Mouse (Mus musculus) liver, embryonic 12.5 days (tissue): ENCODE data around the gene Hist1h1d. TPM values are rescaled to one million over a fixed set of nuclear protein-coding genes. Genes with fewer than 3 reads are reported as not detected.

Experiments
- ATAC-seq: fragments of 200-750 bp; cut with Nextera tagmentation; 2 replicates; pipeline ENCODE4 v1.8.0; 2017; ENCODE audit warnings: moderate number of reproducible peaks, mild to moderate bottlenecking, moderate library complexity
- H3K27ac ChIP-seq: fragments of 300-500 bp; sonication (generic); 2 replicates; pipeline ENCODE4 v1.5.1; 2016; ENCODE audit warnings: mild to moderate bottlenecking
- H3K27me3 ChIP-seq: fragments of 300-500 bp; sonication (generic); replicated peaks from 2 replicates; pipeline ENCODE4 v1.6.1; 2016; ENCODE audit warnings: mild to moderate bottlenecking, moderate library complexity
- H3K36me3 ChIP-seq: fragments of 300-500 bp; sonication (generic); 2 replicates; pipeline ENCODE4 v1.6.1; 2016; ENCODE audit warnings: mild to moderate bottlenecking, moderate library complexity
- H3K4me1 ChIP-seq: fragments of 300-500 bp; sonication (generic); 2 replicates; pipeline ENCODE4 v1.6.1; 2016
- H3K4me2 ChIP-seq: fragments of 300-500 bp; sonication (generic); 2 replicates; pipeline ENCODE4 v1.6.1; 2016; ENCODE audit warnings: mild to moderate bottlenecking, moderate library complexity
- H3K4me3 ChIP-seq: fragments of 300-500 bp; sonication (generic); 2 replicates; pipeline ENCODE4 v1.5.1; 2016; ENCODE audit warnings: mild to moderate bottlenecking, moderate library complexity
- H3K9ac ChIP-seq: fragments of 300-500 bp; sonication (generic); 2 replicates; pipeline ENCODE4 v1.6.1; 2016; ENCODE audit warnings: mild to moderate bottlenecking, moderate library complexity
- H3K9me3 ChIP-seq: fragments of 300-500 bp; sonication (generic); replicated peaks from 2 replicates; pipeline ENCODE4 v1.6.1; 2016; ENCODE audit warnings: mild to moderate bottlenecking, moderate library complexity
- WGBS: fragments of 180-500 bp; shearing (Covaris S2); methylation state at CpG from one replicate; pipeline ENCODE4 v1.1.7; 2016; ENCODE audit not compliant: insufficient replicate concordance; 5-methylcytosine and 5-hydroxymethylcytosine counted together
- polyA plus RNA-seq: library from polyadenylated mRNA; unstranded; fragments of >200 nt; fragmentation: Nextera tagmentation; extraction: Ambion mirVana; gene quantifications from 2 replicates; pipeline ENCODE4 v1.2.1, GENCODE M21; 2016

The Hist1h1d gene
- polyA plus RNA-seq, 1 experiment from 2014 or later, result 0.93 TPM

GRCm38 (mm10) chr13:23517603-23518294 is 35.3 kb upstream of the Hist1h1d start:
- Histone ChIP-seq H3K9ac (peak overlapping the region; percentile 70), H3K4me2 (peak overlapping the region; percentile 93), H3K4me1 (peaks cover 42% of the 10 kb centered on the region), H3K27ac (peak overlapping the region; percentile 84), H3K36me3 (no peaks in the 10 kb centered on the region), H3K9me3 (no peaks in the 10 kb centered on the region), H3K4me3 (peak overlapping the region; percentile 65), H3K27me3 (no peaks in the 10 kb centered on the region)
- ATAC-seq, result peak; percentile 81
- WGBS, result under 1% methylated on average over 27 of the region's 27 CpGs

GRCm38 (mm10) chr13:23518295-23518603 is 34.8 kb upstream of the Hist1h1d start:
- H3K27ac ChIP-seq, result peak overlapping the region; percentile 84

GRCm38 (mm10) chr13:23518885-23519284 is 34.2 kb upstream of the Hist1h1d start:
- peak; percentile 61 for ATAC-seq
- no peaks in the 10 kb centered on the region for H3K27me3 ChIP-seq
- peak overlapping the region; percentile 65 for H3K4me3 ChIP-seq
- peak overlapping the region; percentile 56; the same call in 1 of the 2 replicates for H3K9ac ChIP-seq
- peaks cover 43% of the 10 kb centered on the region for H3K4me1 ChIP-seq
- peak overlapping the region; percentile 93 for H3K4me2 ChIP-seq
- H3K36me3 ChIP-seq, result no peaks in the 10 kb centered on the region
- peak overlapping the region; percentile 82 for H3K27ac ChIP-seq
- no peaks in the 10 kb centered on the region for H3K9me3 ChIP-seq
- 0% methylated on average over 6 of the region's 6 CpGs for WGBS

More at GRCm38 (mm10) chr13:23518295-23518603, 34.8 kb upstream of the Hist1h1d start:
- peak overlapping the region; percentile 93 for H3K4me2 ChIP-seq
- under 1% methylated on average over 6 of the region's 6 CpGs for WGBS
- H3K36me3 ChIP-seq, result no peaks in the 10 kb centered on the region
- no peaks in the 10 kb centered on the region for H3K27me3 ChIP-seq
- no peak for ATAC-seq
- H3K4me3 ChIP-seq, result peak overlapping the region; percentile 65
- peak overlapping the region; percentile 70 for H3K9ac ChIP-seq
- H3K4me1 ChIP-seq, result peaks cover 42% of the 10 kb centered on the region
- no peaks in the 10 kb centered on the region for H3K9me3 ChIP-seq

GRCm38 (mm10) chr13:23519416-23519815 is 33.6 kb upstream of the Hist1h1d start:
- Histone ChIP-seq H3K27ac (peak overlapping the region; percentile 82), H3K9ac (peak overlapping the region; percentile 35; the same call in 1 of the 2 replicates), H3K4me3 (peak overlapping the region; percentile 65), H3K9me3 (no peaks in the 10 kb centered on the region), H3K27me3 (no peaks in the 10 kb centered on the region), H3K36me3 (no peaks in the 10 kb centered on the region), H3K4me1 (peaks cover 46% of the 10 kb centered on the region), H3K4me2 (peak overlapping the region; percentile 93)
- ATAC-seq, result peak; percentile 42
- WGBS, result under 1% methylated on average over 10 of the region's 10 CpGs

- 0 out of 2 replicates have a peak overlapping the region, but pooled peaks have one; percentile 8 for H3K27ac ChIP-seq
- H3K9ac ChIP-seq, result no peak overlapping the region
- peaks cover 59% of the 10 kb centered on the region for H3K4me1 ChIP-seq
- no peaks in the 10 kb centered on the region for H3K36me3 ChIP-seq
- 1% methylated on average over 14 of the region's 14 CpGs for WGBS
- peak; percentile 57 for ATAC-seq
- H3K27me3 ChIP-seq, result no peaks in the 10 kb centered on the region
- peak overlapping the region; percentile 38 for H3K4me3 ChIP-seq
- H3K4me2 ChIP-seq, result peak overlapping the region; percentile 93
- H3K9me3 ChIP-seq, result no peaks in the 10 kb centered on the region
Observed at GRCm38 (mm10) chr13:23521703-23522102, 31.4 kb upstream of the Hist1h1d start.

GRCm38 (mm10) chr13:23523976-23524375 is 29.1 kb upstream of the Hist1h1d start:
- Histone ChIP-seq H3K4me1 (peaks cover 63% of the 10 kb centered on the region), H3K9me3 (no peaks in the 10 kb centered on the region), H3K36me3 (no peaks in the 10 kb centered on the region), H3K27me3 (no peaks in the 10 kb centered on the region), H3K27ac (no peak overlapping the region), H3K4me2 (no peak overlapping the region), H3K9ac (no peak overlapping the region), H3K4me3 (no peak overlapping the region)
- no peak for ATAC-seq
- 29% methylated on average over 5 of the region's 5 CpGs for WGBS

- no peaks in the 10 kb centered on the region for H3K27me3 ChIP-seq
- peak; percentile 30; the same call in 1 of the 2 replicates for ATAC-seq
- H3K4me2 ChIP-seq, result peak overlapping the region; percentile 73
- 0 out of 2 replicates have a peak overlapping the region, but pooled peaks have one; percentile 6 for H3K27ac ChIP-seq
- peaks cover 63% of the 10 kb centered on the region for H3K4me1 ChIP-seq
- H3K9me3 ChIP-seq, result no peaks in the 10 kb centered on the region
- H3K36me3 ChIP-seq, result no peaks in the 10 kb centered on the region
- WGBS, result 7% methylated on average over 5 of the region's 5 CpGs
- H3K9ac ChIP-seq, result no peak overlapping the region
- no peak overlapping the region for H3K4me3 ChIP-seq
Observed at GRCm38 (mm10) chr13:23524654-23525053, 28.4 kb upstream of the Hist1h1d start.

- no peaks in the 10 kb centered on the region for H3K36me3 ChIP-seq
- H3K4me1 ChIP-seq, result peaks cover 54% of the 10 kb centered on the region
- peak overlapping the region; percentile 73 for H3K4me2 ChIP-seq
- ATAC-seq, result no peak
- H3K9ac ChIP-seq, result peak overlapping the region; percentile 67
- no peaks in the 10 kb centered on the region for H3K27me3 ChIP-seq
- 1% methylated on average over 10 of the region's 10 CpGs for WGBS
- H3K27ac ChIP-seq, result peak overlapping the region; percentile 23; the same call in 1 of the 2 replicates
- no peaks in the 10 kb centered on the region for H3K9me3 ChIP-seq
- peak overlapping the region; percentile 57 for H3K4me3 ChIP-seq
Observed at GRCm38 (mm10) chr13:23525901-23526300, 27.2 kb upstream of the Hist1h1d start.

GRCm38 (mm10) chr13:23526312-23526711 is 26.8 kb upstream of the Hist1h1d start:
- H3K27ac ChIP-seq, result peak overlapping the region; percentile 64; the same call in 1 of the 2 replicates
- H3K4me2 ChIP-seq, result peak overlapping the region; percentile 73
- peak overlapping the region; percentile 67 for H3K9ac ChIP-seq
- H3K4me1 ChIP-seq, result peaks cover 50% of the 10 kb centered on the region
- H3K4me3 ChIP-seq, result peak overlapping the region; percentile 57
- no peaks in the 10 kb centered on the region for H3K27me3 ChIP-seq
- no peak for ATAC-seq
- H3K9me3 ChIP-seq, result no peaks in the 10 kb centered on the region
- no peaks in the 10 kb centered on the region for H3K36me3 ChIP-seq
- 0% methylated on average over 17 of the region's 17 CpGs for WGBS

GRCm38 (mm10) chr13:23529005-23529404 is 24.1 kb upstream of the Hist1h1d start:
- Histone ChIP-seq H3K4me3 (no peak overlapping the region), H3K9me3 (no peaks in the 10 kb centered on the region), H3K27ac (no peak overlapping the region), H3K4me1 (peaks cover 54% of the 10 kb centered on the region), H3K4me2 (0 out of 2 replicates have a peak overlapping the region, but pooled peaks have one; percentile 26), H3K9ac (no peak overlapping the region; the same call in 1 of the 2 replicates), H3K36me3 (no peaks in the 10 kb centered on the region), H3K27me3 (no peaks in the 10 kb centered on the region)
- 79% methylated on average over 5 of the region's 5 CpGs for WGBS
- no peak for ATAC-seq

- Histone ChIP-seq H3K4me1 (peaks cover 50% of the 10 kb centered on the region), H3K4me3 (peak overlapping the region; percentile 65), H3K27ac (peak overlapping the region; percentile 100), H3K27me3 (no peaks in the 10 kb centered on the region), H3K36me3 (no peaks in the 10 kb centered on the region), H3K4me2 (peak overlapping the region; percentile 76), H3K9me3 (no peaks in the 10 kb centered on the region), H3K9ac (peak overlapping the region; percentile 86)
- 22% methylated on average over 2 of the region's 2 CpGs for WGBS
- ATAC-seq, result no peak
Observed at GRCm38 (mm10) chr13:23529480-23530165, 23.4 kb upstream of the Hist1h1d start.
